Mouse (Mus musculus) erythroblast, adult 5-6 weeks (primary cell): Measurements from ENCODE around the gene Gm20388. TPM values are rescaled to one million over a fixed set of nuclear protein-coding genes. Genes with fewer than 3 reads are reported as not detected.

Source experiments
- ATAC-seq: replicated peaks from 2 replicates; pipeline ENCODE4 v1.8.0; 2016; ENCODE audit warnings: moderate number of reproducible peaks, mild to moderate bottlenecking, moderate TSS enrichment, inconsistent platforms; ENCODE audit not compliant: poor library complexity, low FRiP score, severe bottlenecking
- total RNA-seq, 2 experiments: library from RNA; stranded (forward) in 1 of 2; stranded (reverse) in 1 of 2; fragments of 150-400 nt in 1 of 2; fragments of 200-764, 138-1000 nt in 1 of 2; gene quantifications; 2 replicates each; pipeline versions ENCODE4 v1.2.3 to v1.2.4; 2015 to 2017; ENCODE audit warnings: low replicate concordance in 2 of 2

Gm20388 gene
- total RNA-seq, 2 experiments from 2014 or later: 2.9 to 7.8 TPM

DNA sequence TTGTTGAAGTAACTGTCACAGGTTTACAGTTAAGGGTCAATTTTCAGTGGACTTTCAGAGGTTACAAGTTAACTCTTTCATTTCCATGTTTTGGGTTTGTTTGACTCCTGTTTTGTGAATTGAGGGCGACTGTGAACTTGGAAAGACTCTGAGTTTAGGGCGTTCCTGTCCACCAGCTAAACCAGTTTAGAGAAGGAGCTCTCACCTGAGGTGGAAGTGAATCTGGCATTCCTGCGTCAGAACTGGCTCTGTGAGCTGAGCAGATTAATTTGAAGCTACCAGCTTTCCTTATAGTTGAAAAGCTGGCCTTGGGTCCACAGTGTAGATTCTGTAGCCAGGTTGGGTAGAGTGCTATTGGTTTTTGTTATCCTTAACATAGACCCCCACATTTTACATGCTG is 2.5 kb downstream of the Gm20388 start:
- no peak for ATAC-seq

- ATAC-seq: no peak
Observed at GRCm38 (mm10) chr8:119914161-119914560, 3.5 kb downstream of the Gm20388 start.

GRCm38 (mm10) chr8:119915298-119915697 is 4.7 kb downstream of the Gm20388 start:
- ATAC-seq: no peak

DNA sequence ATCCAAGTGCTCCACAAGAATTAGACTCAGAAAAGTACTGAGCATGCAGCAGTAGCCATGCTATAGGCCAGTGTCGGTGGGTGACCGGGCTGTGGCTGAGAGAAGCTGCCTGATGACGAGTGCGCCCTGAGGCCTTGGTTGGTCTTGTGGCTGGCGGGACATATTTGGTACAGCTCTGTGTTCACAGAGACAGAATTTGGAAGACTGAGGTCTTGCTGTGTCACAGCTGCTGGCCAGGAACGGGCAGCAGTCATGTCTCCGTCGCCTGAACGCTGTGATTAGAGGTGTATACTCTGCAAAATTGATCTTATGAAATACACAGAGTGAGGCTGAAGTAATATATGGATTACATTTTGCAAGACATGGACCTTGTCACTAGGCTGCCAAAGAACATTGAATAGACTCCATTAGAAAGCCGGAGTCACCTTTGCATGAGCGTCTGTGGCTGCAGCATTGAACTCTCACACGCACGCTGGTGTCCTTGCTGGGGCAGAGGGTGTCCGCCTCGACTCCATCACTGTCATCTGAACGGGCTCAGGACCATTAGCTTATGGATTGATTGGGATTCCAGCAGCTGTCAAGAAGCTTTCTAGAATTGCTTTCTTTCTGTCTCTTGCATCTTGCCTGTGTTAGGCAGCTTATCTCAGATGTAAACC is 5.7 kb downstream of the Gm20388 start:
- ATAC-seq: peak; percentile 36

- ATAC-seq: peak; percentile 22
Observed at GRCm38 (mm10) chr8:119917415-119917814, 6.8 kb downstream of the Gm20388 start.

- peak; percentile 93 for ATAC-seq
Observed at GRCm38 (mm10) chr8:119918155-119918567, 7.5 kb downstream of the Gm20388 start.

DNA sequence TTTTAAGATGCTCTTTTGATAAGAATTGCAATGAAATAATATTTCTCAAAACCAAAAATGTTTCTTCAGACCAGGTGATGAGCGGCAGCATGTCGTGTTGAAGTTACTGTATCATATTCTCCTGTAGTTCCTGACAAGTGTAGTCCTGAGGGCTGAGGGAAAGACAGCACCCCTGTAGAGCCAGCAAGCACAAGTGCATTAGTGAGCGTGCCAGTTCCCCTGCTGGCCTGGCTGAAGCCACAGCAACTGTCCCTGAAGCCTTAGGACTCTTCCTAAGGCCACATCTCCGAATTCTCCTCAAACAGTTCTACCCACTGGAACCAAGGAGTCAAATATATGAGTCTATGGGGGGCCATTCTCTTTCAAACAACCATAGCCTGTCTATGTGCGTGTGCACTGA is 12.6 kb downstream of the Gm20388 start:
- ATAC-seq: no peak

DNA sequence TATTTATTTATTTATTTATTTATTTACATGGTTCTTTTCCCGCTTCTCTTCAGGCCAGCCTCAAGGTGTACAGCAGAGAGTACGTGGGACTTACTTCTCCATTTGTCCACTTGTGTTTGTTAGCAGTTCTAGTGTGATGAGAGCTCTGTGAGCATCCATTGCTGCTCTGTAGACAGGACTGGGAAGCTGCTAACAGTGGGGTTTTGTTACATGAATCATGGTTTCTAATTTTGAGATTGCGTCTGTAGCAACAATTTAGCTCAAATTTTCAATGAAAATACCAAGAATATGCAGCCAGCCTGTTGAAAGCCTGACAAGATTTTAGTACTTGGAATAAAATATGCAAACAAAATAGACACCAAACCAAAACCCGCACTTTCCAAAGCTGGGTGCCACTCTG is 14.8 kb downstream of the Gm20388 start:
- no peak for ATAC-seq

DNA sequence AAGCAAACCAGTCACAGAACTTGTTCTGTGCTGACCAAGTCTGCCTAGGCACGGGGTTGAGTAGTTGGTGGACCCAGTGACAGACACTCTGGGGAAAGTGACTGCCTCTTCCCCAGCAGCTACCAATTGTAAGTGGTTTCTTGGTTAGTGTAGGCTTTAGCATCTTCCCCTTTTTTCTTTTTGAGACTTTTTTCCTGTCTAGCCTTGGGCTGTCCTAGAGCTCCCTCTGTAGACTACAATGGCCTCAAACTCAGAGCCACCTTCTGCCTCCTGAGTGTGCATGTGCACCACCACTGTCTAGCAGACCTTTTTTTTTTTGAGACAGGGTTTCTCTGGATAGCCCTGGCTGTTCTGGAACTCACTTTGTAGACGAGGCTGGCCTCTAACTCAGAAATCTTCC is 15.8 kb downstream of the Gm20388 start:
- peak; percentile 59; the same call in 1 of the 2 replicates for ATAC-seq

DNA sequence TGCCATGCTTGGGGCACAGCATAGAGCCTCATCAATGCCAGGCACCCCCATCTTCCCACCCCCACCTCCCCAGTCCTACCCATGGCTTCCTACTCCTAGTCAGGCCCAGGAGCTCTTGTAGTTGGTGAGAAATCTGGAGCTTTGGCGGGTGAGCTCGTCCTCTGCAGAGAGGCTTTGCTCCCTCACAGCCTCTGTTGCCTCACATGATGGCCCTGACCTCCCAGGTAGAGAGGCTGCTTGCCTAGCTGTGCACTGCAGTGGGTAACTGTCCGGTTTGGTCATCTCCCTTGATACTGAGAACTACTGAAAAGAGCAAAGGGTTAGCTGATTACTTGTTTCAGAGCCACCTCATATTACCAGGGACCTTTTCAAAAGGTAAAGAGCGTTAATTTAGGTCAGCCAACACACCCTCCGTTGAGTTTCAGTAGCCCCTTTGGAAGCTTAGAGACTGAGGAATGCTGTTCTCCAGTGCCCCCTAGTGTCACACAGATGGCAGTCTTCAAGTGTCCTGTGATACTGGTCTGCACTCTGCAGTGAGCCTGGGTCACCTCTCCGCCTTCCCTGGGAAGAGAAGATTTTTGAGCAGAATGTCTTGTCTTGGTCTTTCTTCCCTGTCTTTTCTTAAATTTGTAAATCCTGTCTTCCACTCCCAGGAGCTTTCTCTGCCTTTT is 16.9 kb downstream of the Gm20388 start:
- ATAC-seq: peak; percentile 87

- ATAC-seq: no peak
Observed at GRCm38 (mm10) chr8:119931317-119931716, 20.7 kb downstream of the Gm20388 start.

DNA sequence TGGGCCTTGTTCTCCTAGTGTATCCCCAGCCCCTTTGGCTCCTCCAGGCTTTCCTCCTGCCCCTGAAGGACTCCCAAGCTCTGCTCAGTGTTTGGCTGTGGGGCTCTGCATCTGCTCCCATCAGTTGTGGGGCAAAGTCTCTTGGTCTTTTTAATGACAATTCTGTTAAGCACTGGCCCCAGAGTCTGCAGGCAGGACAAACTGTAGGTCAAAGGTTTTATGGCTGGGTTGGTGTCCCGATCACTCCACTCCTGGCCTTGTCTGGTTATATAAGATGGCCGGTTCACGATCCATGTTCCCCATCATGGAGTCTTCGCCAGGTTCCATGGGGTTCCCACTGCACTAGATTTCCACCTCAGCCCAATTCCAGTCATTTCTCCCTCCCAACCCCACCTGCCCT is 23.0 kb downstream of the Gm20388 start:
- no peak for ATAC-seq

DNA sequence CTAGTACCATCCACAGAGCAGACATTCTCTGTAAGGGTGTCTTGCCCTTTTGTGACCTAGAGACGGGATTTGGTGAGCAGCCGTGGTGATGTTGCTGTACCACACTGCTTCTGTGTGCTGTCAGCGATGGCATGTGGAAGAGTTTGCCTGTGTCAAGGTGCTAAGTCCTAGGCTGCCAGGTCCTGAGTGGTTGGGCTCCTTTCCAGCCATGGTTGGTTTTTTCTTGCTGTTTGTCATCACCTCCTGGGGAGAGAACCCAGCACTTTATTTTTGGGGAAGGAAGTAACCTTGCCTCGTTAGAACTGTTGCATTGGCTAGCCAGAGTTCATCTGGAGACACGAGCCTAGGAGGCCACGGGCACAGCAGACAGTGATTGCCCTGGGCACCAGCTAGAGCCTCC is 24.9 kb downstream of the Gm20388 start:
- ATAC-seq: no peak

GRCm38 (mm10) chr8:119938481-119938880 is 27.8 kb downstream of the Gm20388 start:
- ATAC-seq: no peak

GRCm38 (mm10) chr8:119939336-119939735 is 28.7 kb downstream of the Gm20388 start:
- no peak for ATAC-seq

GRCm38 (mm10) chr8:119941471-119941870 is 30.8 kb downstream of the Gm20388 start:
- no peak for ATAC-seq

DNA sequence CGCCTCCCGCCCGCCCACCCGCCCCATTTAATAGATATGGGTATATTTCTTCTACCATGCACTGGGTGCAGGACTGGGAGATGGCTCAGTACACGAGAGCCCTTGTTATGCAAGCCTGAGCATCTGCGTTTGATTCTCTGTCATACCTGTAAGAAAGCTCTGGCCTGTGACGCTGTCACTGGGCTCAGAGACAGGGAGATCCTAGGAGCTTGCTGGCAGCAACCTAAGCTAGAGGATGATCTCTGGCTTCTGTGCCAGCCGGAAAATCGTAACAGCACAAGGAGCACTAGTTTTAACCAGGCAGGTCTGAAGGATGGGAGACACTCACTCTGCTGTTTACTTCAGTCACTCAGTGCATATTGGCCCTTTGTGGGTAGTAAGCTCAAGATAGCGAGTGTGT is 33.0 kb downstream of the Gm20388 start:
- no peak for ATAC-seq

DNA sequence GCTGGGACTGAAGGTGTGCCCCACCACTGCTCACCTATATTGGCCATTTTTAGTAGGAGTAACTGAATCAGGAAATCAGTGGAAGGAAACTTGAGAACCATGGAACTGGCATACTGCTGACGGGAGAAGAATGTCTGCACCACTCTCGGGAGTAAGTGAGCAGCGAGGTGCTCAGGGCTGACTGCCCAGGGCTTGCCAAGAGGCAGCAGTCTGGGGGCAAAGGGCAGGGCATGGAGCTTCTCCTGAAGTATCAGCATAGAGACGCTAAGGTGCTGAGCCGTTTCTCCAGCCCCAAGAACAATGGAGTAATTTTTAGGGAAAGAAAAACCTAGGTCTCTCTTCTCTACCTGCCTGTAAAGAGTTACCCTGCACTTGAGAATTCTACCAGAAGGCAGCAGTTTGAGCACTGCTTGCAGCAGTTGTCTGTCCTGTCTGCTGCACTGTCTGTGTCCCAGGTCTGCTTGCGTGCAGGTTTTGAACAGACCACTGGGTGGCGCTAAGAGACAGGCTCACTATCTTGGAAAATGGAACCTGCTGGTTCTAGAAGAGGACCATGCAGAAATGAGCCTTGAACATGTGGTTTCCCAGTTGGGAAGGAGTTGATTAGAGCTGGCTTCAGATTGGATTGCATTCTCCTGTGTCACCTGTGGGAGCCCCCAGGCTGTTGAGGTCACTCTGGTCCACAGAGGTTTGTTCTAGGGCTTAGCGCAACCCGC is 33.6 kb downstream of the Gm20388 start:
- peak; percentile 66 for ATAC-seq

DNA sequence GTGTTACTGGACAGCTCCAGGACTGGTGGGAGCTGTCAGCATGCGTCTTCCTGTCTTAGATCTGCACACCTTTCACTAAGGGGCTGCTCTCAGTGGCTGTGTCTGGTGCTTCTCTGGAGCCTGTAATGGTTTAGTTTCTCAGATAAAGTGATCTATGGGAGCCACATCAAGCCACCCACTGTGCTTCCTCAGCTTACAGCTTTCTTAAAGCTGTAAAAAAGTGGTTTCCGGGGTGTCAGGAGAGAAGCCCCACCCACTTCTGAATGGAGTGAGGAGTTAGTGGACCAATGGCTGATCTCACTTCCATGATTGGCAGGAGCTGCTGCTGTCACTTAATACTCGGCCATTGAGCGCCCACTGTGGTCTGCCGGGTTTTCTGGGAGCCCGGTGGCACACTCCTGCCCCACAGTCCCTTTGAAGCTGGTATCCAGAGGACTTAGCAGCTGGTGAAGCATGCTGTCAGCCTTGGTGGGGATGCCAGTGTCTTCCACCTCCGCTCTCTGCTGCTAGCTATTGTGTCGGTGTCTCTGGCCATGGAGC is 35.8 kb downstream of the Gm20388 start:
- no peak for ATAC-seq

DNA sequence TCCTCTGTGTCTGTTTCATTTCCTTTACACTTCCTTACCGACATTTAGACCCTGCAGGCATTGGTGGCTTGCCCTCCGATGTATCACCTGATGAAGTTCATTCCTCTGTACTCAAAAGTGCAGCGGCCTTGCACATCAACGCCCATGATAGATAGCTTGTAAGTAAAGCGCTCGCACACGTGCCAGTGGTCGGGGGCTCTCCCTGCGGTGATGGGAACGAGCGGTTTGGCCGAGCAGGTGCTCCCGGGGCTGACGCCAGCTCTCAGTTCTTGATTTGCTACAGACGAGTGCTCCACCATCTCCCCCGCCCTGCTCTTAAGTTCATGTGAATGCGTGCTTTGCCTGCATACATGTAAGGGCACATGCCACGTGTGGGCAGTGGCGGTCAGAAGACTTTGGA is 37.0 kb downstream of the Gm20388 start:
- ATAC-seq: no peak

- ATAC-seq: no peak
Observed at GRCm38 (mm10) chr8:119948340-119948739, 37.7 kb downstream of the Gm20388 start.
